Mouse (Mus musculus): Measurements from ENCODE around the gene Zfp335. TPM values are rescaled to one million over a fixed set of nuclear protein-coding genes. Genes with fewer than 3 reads are reported as not detected.
A peak's percentile ranks its signal among the peaks of the same experiment; 100 is the strongest.

Zfp335 gene
- total and polyA plus RNA-seq, 3 experiments: 8.0 to 14.3 (median 8.2) TPM

- no peaks in the 10 kb centered on the region for H3K79me2 ChIP-seq (replicated peaks; ENCODE audit: control insufficient read depth, insufficient read depth, low read length)
- peak; percentile 66 to 79 for DNase-seq
- H3K27ac ChIP-seq: peak overlapping the region; percentile 96
- H3K4me3 ChIP-seq: peak overlapping the region; percentile 37
- peaks cover 15% of the 10 kb centered on the region for H3K4me1 ChIP-seq (ENCODE audit: control insufficient read depth, insufficient read depth, low read length)
- peak overlapping the region; percentile 53 for H3K9ac ChIP-seq (ENCODE audit: low read depth, low read length)
- TF ChIP-seq EP300 (IDR thresholded peaks at IDR 0.05; ENCODE audit: insufficient read depth, low read depth, low read length) (peak; percentile 77; the same call in 1 of the 2 replicates), CTCF (IDR thresholded peaks at IDR 0.05) (no peak), POLR2A (IDR thresholded peaks at IDR 0.05; ENCODE audit: insufficient read depth, low read depth, low read length) (peak; percentile 81)
- no peaks in the 10 kb centered on the region for H3K27me3 ChIP-seq (ENCODE audit: control insufficient read depth, insufficient read depth, low read length)
- peaks cover 3% of the 10 kb centered on the region; the same call in 1 of the 2 replicates for H3K36me3 ChIP-seq (ENCODE audit: control insufficient read depth, insufficient read depth, low read length)
- WGBS: 16% methylated on average over 1 of the region's 1 CpGs
- intact Hi-C loops (cut with DNase I): no loop called here
These were observed 37.3 kb downstream of the Zfp335 start for GRCm38 (mm10) chr2:164874239-164874769.

GRCm38 (mm10) chr2:164873621-164874020, 37.9 kb downstream of the Zfp335 start:
- Histone ChIP-seq H3K9ac (ENCODE audit: low read depth, low read length) (peak overlapping the region; percentile 37), H3K27me3 (ENCODE audit: control insufficient read depth, insufficient read depth, low read length) (no peaks in the 10 kb centered on the region), H3K27ac (peak overlapping the region; percentile 96), H3K4me1 (ENCODE audit: control insufficient read depth, insufficient read depth, low read length) (peaks cover 15% of the 10 kb centered on the region), H3K79me2 (replicated peaks; ENCODE audit: control insufficient read depth, insufficient read depth, low read length) (no peaks in the 10 kb centered on the region), H3K36me3 (ENCODE audit: control insufficient read depth, insufficient read depth, low read length) (peaks cover 3% of the 10 kb centered on the region; the same call in 1 of the 2 replicates), H3K4me3 (peak overlapping the region; percentile 37)
- intact Hi-C loops (cut with DNase I): no loop called here
- DNase-seq: no peak
- TF ChIP-seq CTCF (IDR thresholded peaks at IDR 0.05): no peak
- no peak for TF ChIP-seq EP300 (IDR thresholded peaks at IDR 0.05; ENCODE audit: insufficient read depth, low read depth, low read length)
- TF ChIP-seq POLR2A (IDR thresholded peaks at IDR 0.05; ENCODE audit: insufficient read depth, low read depth, low read length): no peak
- WGBS: 50% methylated on average over 3 of the region's 3 CpGs

GRCm38 (mm10) chr2:164871602-164872303, 39.8 kb downstream of the Zfp335 start:
- Histone ChIP-seq H3K27ac (no peak overlapping the region), H3K9ac (ENCODE audit: low read depth, low read length) (no peak overlapping the region)

GRCm38 (mm10) chr2:164868491-164868890, 43.1 kb downstream of the Zfp335 start:
- no peak for DNase-seq
- Histone ChIP-seq H3K36me3 (ENCODE audit: control insufficient read depth, insufficient read depth, low read length) (no peaks in the 10 kb centered on the region), H3K4me3 (no peak overlapping the region), H3K9ac (ENCODE audit: low read depth, low read length) (no peak overlapping the region), H3K27me3 (ENCODE audit: control insufficient read depth, insufficient read depth, low read length) (no peaks in the 10 kb centered on the region), H3K79me2 (replicated peaks; ENCODE audit: control insufficient read depth, insufficient read depth, low read length) (no peaks in the 10 kb centered on the region), H3K27ac (no peak overlapping the region), H3K4me1 (ENCODE audit: control insufficient read depth, insufficient read depth, low read length) (peaks cover 7% of the 10 kb centered on the region)
- 68% methylated on average over 7 of the region's 7 CpGs for WGBS
- intact Hi-C loops (cut with DNase I): no loop called here
- TF ChIP-seq EP300 (IDR thresholded peaks at IDR 0.05; ENCODE audit: insufficient read depth, low read depth, low read length): no peak
- TF ChIP-seq POLR2A (IDR thresholded peaks at IDR 0.05; ENCODE audit: insufficient read depth, low read depth, low read length): no peak
- TF ChIP-seq CTCF (IDR thresholded peaks at IDR 0.05): no peak

More at GRCm38 (mm10) chr2:164871602-164872303, 39.8 kb downstream of the Zfp335 start:
- DNase-seq: no peak
- intact Hi-C loops (cut with DNase I): no loop called here
- Histone ChIP-seq H3K4me1 (ENCODE audit: control insufficient read depth, insufficient read depth, low read length) (peaks cover 10% of the 10 kb centered on the region), H3K36me3 (ENCODE audit: control insufficient read depth, insufficient read depth, low read length) (no peaks in the 10 kb centered on the region), H3K4me3 (no peak overlapping the region), H3K27me3 (ENCODE audit: control insufficient read depth, insufficient read depth, low read length) (no peaks in the 10 kb centered on the region), H3K79me2 (replicated peaks; ENCODE audit: control insufficient read depth, insufficient read depth, low read length) (no peaks in the 10 kb centered on the region)
- TF ChIP-seq POLR2A (IDR thresholded peaks at IDR 0.05; ENCODE audit: insufficient read depth, low read depth, low read length) (no peak), CTCF (IDR thresholded peaks at IDR 0.05) (peak; percentile 28; the same call in 1 of the 2 replicates)
- WGBS: 56% methylated on average over 6 of the region's 6 CpGs

- peak overlapping the region; percentile 76 for H3K27ac ChIP-seq
- TF ChIP-seq CTCF (IDR thresholded peaks at IDR 0.05): peak; percentile 80
- TF ChIP-seq POLR2A (IDR thresholded peaks at IDR 0.05; ENCODE audit: insufficient read depth, low read depth, low read length): no peak
- H3K79me2 ChIP-seq (replicated peaks; ENCODE audit: control insufficient read depth, insufficient read depth, low read length): no peaks in the 10 kb centered on the region
- H3K4me1 ChIP-seq (ENCODE audit: control insufficient read depth, insufficient read depth, low read length): peaks cover 9% of the 10 kb centered on the region
- no peaks in the 10 kb centered on the region for H3K36me3 ChIP-seq (ENCODE audit: control insufficient read depth, insufficient read depth, low read length)
- H3K9ac ChIP-seq (ENCODE audit: low read depth, low read length): no peak overlapping the region
- DNase-seq: no peak
- no peak overlapping the region for H3K4me3 ChIP-seq
- H3K27me3 ChIP-seq (ENCODE audit: control insufficient read depth, insufficient read depth, low read length): no peaks in the 10 kb centered on the region
- intact Hi-C loops (cut with DNase I): loop anchor here (2.0 kb wide), 1 partner anchor 33 kb away; no protein-coding TSS in a partner anchor
- 89% methylated on average over 7 of the region's 7 CpGs for WGBS
These were observed 44.0 kb downstream of the Zfp335 start for GRCm38 (mm10) chr2:164867566-164867965.
